Mouse (Mus musculus) heart, adult 2 months (tissue): Measurements from ENCODE around the gene Dars. TPM values are rescaled to one million over a fixed set of nuclear protein-coding genes. Genes with fewer than 3 reads are reported as not detected.

ENCODE experiments used
- DNase-seq, 2 experiments: peaks; one replicate each; pipeline ENCODE4 v3.0.0; 2021
- H3K27ac ChIP-seq: fragments of 200-600 bp; 2 replicates; pipeline ENCODE4 v1.8.1; 2022
- H3K27me3 ChIP-seq: fragments of 200-500 bp; 2 replicates; pipeline ENCODE4 v1.6.1; 2012; ENCODE audit warnings: mild to moderate bottlenecking, low read length, inconsistent platforms, mixed read lengths; ENCODE audit not compliant: control insufficient read depth, insufficient read depth
- H3K36me3 ChIP-seq: fragments of 200-500 bp; 2 replicates; pipeline ENCODE4 v1.6.1; 2012; ENCODE audit warnings: low read length, inconsistent platforms; ENCODE audit not compliant: control insufficient read depth, insufficient read depth
- H3K4me1 ChIP-seq: fragments of 200-500 bp; 2 replicates; pipeline ENCODE4 v1.6.1; 2011; ENCODE audit warnings: low read length; ENCODE audit not compliant: control insufficient read depth, insufficient read depth
- H3K4me3 ChIP-seq: fragments of 200-600 bp; 2 replicates; pipeline ENCODE4 v1.8.1; 2022
- H3K79me2 ChIP-seq: fragments of 200-500 bp; replicated peaks from 2 replicates; pipeline ENCODE4 v1.6.1; 2012; ENCODE audit warnings: mild to moderate bottlenecking, inconsistent platforms, low read length, moderate library complexity, mixed read lengths; ENCODE audit not compliant: control insufficient read depth, insufficient read depth
- H3K9ac ChIP-seq: fragments of 200-500 bp; 2 replicates; pipeline ENCODE4 v1.6.1; 2012; ENCODE audit warnings: low read depth, mild to moderate bottlenecking, control low read depth, inconsistent platforms, low read length, mixed read lengths
- CTCF ChIP-seq: fragments of 200-600 bp; IDR thresholded peaks from 2 replicates; pipeline ENCODE4 v1.8.1; 2022; ENCODE audit warnings: antibody characterized with exemption, mild to moderate bottlenecking, moderate library complexity
- EP300 ChIP-seq: fragments of 200-500 bp; IDR thresholded peaks from 2 replicates; pipeline ENCODE4 v1.6.1; 2011; ENCODE audit warnings: low read depth, low read length, control low read depth; ENCODE audit not compliant: insufficient read depth
- POLR2A ChIP-seq: fragments of 200-500 bp; IDR thresholded peaks from 2 replicates; pipeline ENCODE4 v1.6.1; 2011; ENCODE audit warnings: mild to moderate bottlenecking, low read depth, low read length, control low read depth; ENCODE audit not compliant: insufficient read depth
- WGBS: fragments of 180-500 bp; shearing (Covaris S2); methylation state at CpG from one replicate; pipeline ENCODE4 v1.1.7; 2018; 5-methylcytosine and 5-hydroxymethylcytosine counted together
- intact Hi-C: fragments of 180-260 bp; cut with DNase I; formaldehyde crosslinking; loops from one replicate; pipeline ENCODE4 v1.15.1; 2025
- polyA plus RNA-seq: library from polyadenylated mRNA; depleted of rRNA; stranded (reverse); fragments of >200 nt; gene quantifications from 2 replicates; pipeline ENCODE4 v1.2.3, GENCODE M21; 2012
- total RNA-seq, 2 experiments: library from RNA; stranded (reverse); gene quantifications; 2 replicates each; pipeline ENCODE4 v1.2.3; 2021

The Dars gene
- total and polyA plus RNA-seq, 3 experiments, result 15.5 to 66.9 (median 57.4) TPM

DNA sequence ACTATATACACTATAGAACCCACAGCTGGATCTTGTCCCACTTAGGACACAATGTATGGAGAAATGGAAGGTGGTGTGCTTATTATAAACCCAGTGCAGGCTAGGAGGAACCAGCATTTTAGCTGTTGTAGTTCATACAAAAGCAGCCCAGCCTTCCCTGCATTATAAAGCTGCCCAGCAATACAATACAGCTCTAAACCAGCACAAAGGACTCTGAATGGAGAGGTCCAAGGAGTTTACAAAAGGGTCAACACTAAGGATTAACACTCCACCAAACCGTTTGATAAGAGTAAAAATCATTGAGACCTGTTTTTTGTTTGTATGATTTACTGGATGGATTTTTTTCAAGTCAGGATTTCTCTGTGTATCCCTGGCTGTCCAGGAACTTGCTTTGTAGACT is 10.3 kb downstream of the Dars start:
- Histone ChIP-seq H3K27ac (no peak overlapping the region), H3K4me1 (no peaks in the 10 kb centered on the region; the same call in 1 of the 2 replicates), H3K36me3 (peaks cover 16% of the 10 kb centered on the region), H3K9ac (no peak overlapping the region), H3K27me3 (no peaks in the 10 kb centered on the region), H3K79me2 (peaks cover 3% of the 10 kb centered on the region; the same call in 1 of the 2 replicates), H3K4me3 (no peak overlapping the region)
- WGBS, result 44% methylated on average over 1 of the region's 1 CpGs
- DNase-seq, result no peak
- TF ChIP-seq EP300 (no peak), CTCF (no peak), POLR2A (no peak)
- intact Hi-C loops, result no loop called here

DNA sequence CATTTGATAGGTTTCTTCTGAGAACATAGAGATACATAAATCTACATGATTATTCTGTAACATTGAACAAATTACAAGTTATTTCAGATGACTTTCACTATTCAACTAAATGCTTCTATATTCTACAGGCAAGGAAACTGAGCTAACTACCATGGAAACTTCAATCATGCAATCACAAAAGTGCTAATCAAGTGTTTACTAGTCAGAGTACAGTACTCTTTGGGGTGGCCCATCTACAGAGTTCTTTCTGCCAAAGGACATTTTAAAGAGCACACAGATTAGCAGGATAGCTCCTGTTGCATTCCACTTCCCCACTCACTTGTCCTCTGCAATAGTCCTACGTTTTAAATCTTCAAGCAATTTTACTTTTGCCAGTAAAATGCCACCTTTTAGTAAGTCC is 11.5 kb downstream of the Dars start:
- DNase-seq, result no peak
- Histone ChIP-seq H3K79me2 (peaks cover 1% of the 10 kb centered on the region; the same call in 1 of the 2 replicates), H3K36me3 (peaks cover 16% of the 10 kb centered on the region), H3K4me3 (no peak overlapping the region), H3K4me1 (no peaks in the 10 kb centered on the region; the same call in 1 of the 2 replicates), H3K9ac (no peak overlapping the region), H3K27me3 (no peaks in the 10 kb centered on the region), H3K27ac (no peak overlapping the region)
- intact Hi-C loops, result no loop called here
- TF ChIP-seq CTCF (no peak), EP300 (no peak), POLR2A (no peak)
- 41% methylated on average over 1 of the region's 1 CpGs for WGBS

DNA sequence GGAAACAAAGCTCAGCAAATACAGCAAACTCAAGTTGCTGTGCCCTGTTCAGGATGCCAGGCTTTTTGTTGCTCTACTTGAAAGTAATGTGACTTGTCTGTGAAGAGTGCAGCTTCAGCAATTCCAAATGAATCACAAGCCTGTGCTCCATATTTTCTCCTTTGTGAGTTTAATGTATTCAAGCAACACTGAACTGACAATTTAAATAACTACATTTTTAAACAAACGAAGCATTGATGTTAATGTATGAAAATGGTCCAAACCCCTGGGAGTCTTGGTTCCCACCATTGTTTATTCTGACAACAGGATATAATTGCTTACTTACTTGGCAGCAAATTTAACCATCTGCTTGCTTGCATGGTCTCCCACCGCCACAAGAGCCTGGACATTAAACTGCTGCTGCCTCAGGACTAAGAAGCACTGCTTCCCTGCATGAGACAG is 12.1 kb downstream of the Dars start:
- H3K9ac ChIP-seq, result no peak overlapping the region
- H3K27ac ChIP-seq, result no peak overlapping the region
- no peaks in the 10 kb centered on the region; the same call in 1 of the 2 replicates for H3K4me1 ChIP-seq
- 42% methylated on average over 2 of the region's 2 CpGs for WGBS
- TF ChIP-seq CTCF (no peak), POLR2A (no peak), EP300 (no peak)
- H3K79me2 ChIP-seq, result peaks cover 1% of the 10 kb centered on the region; the same call in 1 of the 2 replicates
- intact Hi-C loops, result no loop called here
- no peak for DNase-seq
- peaks cover 16% of the 10 kb centered on the region for H3K36me3 ChIP-seq
- H3K27me3 ChIP-seq, result no peaks in the 10 kb centered on the region
- no peak overlapping the region for H3K4me3 ChIP-seq

DNA sequence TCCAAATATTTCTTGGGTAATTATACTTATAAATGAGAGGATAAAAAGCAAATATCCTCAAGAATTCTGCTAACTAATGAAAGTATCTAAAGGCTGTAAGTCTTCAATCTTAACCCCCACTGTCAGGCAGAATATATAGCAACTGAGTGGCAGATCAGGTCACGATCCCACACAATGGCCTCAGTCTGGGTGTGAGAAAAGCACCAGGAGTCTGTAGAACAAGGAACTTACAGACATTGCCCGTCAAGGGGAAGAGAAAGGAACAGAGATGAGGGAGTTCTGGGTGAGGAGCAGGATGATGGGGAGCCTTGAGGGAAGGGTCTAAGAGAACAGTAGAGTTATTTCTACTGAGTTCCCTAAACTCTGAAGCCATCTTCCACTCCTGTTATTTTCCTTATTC is 16.2 kb downstream of the Dars start:
- Histone ChIP-seq H3K9ac (no peak overlapping the region), H3K27ac (no peak overlapping the region), H3K27me3 (no peaks in the 10 kb centered on the region), H3K4me3 (no peak overlapping the region), H3K79me2 (no peaks in the 10 kb centered on the region), H3K4me1 (no peaks in the 10 kb centered on the region; the same call in 1 of the 2 replicates), H3K36me3 (peaks cover 10% of the 10 kb centered on the region)
- WGBS, result 72% methylated on average over 2 of the region's 2 CpGs
- intact Hi-C loops, result no loop called here
- no peak for TF ChIP-seq CTCF
- no peak for TF ChIP-seq EP300
- TF ChIP-seq POLR2A, result no peak
- no peak for DNase-seq

DNA sequence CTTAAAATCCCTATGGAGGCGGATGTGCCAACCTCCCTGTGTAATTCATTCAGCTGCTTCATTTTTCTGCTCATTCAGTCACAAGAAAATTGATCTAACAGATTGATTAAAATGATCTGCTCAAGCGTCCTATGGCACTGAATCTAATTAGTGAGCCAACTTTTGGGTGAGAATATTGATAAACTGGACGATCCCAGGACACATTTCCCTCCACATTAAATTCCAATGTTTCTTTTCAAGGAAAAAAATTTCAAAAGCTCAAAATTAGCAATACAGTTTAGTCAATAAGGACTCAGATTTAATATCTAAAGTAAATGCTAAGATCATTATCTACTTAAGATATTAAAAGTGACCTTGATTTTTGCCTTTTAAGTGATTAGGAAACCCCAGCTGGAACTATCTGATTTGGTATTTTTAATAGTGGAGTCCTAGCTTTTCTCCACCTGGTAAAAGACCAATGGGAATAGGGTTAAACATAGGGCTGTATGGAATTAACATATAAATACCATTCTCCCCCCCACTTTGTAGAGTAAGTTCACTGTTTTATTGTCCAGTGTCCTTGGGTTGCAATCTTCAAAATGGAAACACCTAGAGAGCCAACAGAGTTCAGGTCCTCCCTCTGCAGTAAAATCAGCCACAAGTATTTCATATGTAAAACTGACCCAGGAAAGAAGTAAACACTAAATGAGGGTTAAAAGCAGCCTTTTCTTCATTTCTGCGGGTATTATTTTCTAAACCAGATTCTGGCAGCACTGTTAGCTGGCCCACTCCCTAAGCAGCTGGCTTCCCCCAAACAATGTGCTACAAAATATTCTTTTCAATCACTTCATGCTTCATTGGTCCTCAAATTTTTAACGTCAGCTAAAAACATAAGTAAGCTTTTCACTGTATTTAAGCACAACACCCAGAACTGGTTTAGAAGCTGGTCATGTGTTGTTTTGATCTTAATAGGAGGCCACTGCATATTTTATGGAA is 16.9 kb downstream of the Dars start:
- Histone ChIP-seq H3K4me1 (no peaks in the 10 kb centered on the region; the same call in 1 of the 2 replicates), H3K4me3 (no peak overlapping the region), H3K9ac (no peak overlapping the region), H3K36me3 (peaks cover 8% of the 10 kb centered on the region), H3K27ac (no peak overlapping the region), H3K79me2 (no peaks in the 10 kb centered on the region), H3K27me3 (no peaks in the 10 kb centered on the region)
- TF ChIP-seq EP300 (no peak), POLR2A (no peak), CTCF (no peak)
- no peak for DNase-seq
- intact Hi-C loops, result no loop called here
- WGBS, result 79% methylated on average over 5 of the region's 5 CpGs
